Mouse (Mus musculus): ENCODE measurements around the gene Phlpp1. TPM values are rescaled to one million over a fixed set of nuclear protein-coding genes. Genes with fewer than 3 reads are reported as not detected.

The Phlpp1 gene
- polyA plus RNA-seq (2015; fragmentation: Nextera tagmentation; extraction: Ambion mirVana) = 7.2 and 8.2 TPM in 2 replicates

DNA sequence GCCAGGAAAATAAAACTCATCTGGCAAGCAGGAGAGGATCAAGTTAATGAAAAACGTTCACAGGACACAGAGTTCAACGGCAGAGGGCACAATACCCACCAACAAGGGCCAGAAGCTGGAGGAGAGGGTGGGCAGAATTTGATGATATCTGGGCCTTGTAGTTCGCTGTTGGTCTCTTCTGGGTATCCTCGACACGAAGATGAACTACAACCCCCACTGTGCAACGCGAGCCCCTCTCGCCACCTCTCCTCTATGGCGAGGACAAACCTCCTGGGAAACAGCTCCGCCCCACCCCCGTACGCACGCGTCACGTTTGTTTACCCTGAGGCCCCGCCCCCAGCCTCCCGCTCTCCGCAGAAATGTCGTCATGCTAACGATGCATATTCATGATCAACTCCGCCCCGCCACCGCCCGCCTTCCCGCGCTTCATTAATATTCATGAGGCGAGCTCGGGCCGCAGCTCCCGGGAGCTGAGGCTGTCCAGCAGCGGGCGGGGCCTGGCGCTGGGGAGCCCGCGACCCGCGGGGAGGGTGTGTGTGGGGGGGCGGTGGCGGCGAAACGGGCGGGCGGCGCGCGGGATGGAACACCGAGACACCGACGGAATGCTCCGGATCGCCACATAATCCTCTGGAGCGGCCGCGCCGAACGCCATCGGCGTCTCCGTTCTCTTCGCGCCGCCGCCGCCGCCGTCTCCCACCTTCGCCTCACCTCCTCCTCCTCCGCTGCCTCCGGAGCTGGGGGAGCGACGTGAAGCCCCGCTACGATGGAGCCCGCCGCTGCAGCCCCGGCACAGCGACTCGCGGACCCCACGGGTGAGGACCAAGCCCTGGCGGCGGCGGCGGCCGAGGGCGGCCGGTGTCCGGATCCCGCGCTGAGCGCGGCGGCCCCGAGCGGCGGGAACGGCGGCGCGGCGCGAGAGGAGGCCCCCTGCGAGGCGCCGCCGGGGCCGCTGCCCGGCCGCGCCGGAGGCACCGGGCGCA lies at the start of gene Phlpp1:
Gene Phlpp1 (plus strand): TSS at position 512 of the 980 bp plus-strand sequence.
- Histone ChIP-seq H3K9me3 (no peaks in the 10 kb centered on the region), H3K9ac (replicated peaks) (peak within 1 kb of the TSS; percentile 97), H3K4me2 (replicated peaks) (peak within 1 kb of the TSS; percentile 71), H3K27ac (peak within 1 kb of the TSS; percentile 97), H3K36me3 (no peaks in the 10 kb centered on the region), H3K4me3 (replicated peaks) (peak within 1 kb of the TSS; percentile 97), H3K4me1 (replicated peaks) (peaks cover 39% of the 10 kb centered on the region), H3K27me3 (no peaks in the 10 kb centered on the region)
- under 1% methylated on average over 67 of the region's 113 CpGs for WGBS
- ATAC-seq = peak; percentile 99

GRCm38 (mm10) chr1:106126601-106127000 lies 45.0 kb upstream of the Phlpp1 start:
- H3K9me3 ChIP-seq = no peaks in the 10 kb centered on the region
- H3K27me3 ChIP-seq = no peaks in the 10 kb centered on the region
- no peak overlapping the region for H3K27ac ChIP-seq
- no peak overlapping the region for H3K4me3 ChIP-seq (replicated peaks)
- 0 out of 2 replicates have a peak, but pooled peaks cover under 1% of the 10 kb centered on the region for H3K4me1 ChIP-seq (replicated peaks)
- H3K36me3 ChIP-seq = no peaks in the 10 kb centered on the region
- no peak overlapping the region for H3K9ac ChIP-seq (replicated peaks)
- 93% methylated on average over 3 of the region's 3 CpGs for WGBS
- ATAC-seq = no peak
- no peak overlapping the region for H3K4me2 ChIP-seq (replicated peaks)

DNA sequence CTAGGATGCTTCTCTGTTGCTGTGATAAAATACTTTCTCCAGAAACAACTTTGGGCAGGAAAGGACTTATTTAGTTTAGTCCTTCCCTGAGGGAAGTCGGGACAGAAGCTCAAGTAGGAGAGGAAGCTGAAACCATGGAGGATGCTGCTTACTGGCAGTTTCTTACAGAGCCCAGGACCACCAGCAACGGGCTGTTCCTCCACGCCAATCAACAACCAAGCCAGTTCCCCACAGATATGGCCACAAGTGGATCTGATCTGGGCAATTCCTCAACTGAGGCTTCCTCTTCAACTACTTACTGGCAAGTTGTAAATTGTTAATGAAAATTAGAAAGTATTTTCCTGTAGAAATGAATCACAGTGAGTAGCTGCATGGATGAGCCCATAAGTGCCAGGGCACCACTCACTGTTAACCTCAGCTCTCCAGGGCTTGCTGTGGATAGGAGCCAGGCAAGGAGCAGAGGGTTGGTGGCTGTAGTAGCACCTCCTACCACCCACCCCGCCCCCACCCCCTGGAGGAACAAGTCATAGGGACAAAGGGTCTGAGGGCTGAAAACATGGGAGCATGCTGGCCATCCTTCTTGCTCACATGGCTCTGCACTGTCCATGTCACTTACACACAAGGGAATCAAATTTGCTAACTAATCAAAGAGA lies 39.7 kb upstream of the Phlpp1 start:
- Histone ChIP-seq H3K9ac (replicated peaks) (no peak overlapping the region), H3K36me3 (no peaks in the 10 kb centered on the region), H3K27me3 (no peaks in the 10 kb centered on the region), H3K27ac (no peak overlapping the region), H3K9me3 (no peaks in the 10 kb centered on the region), H3K4me1 (replicated peaks) (peaks cover 9% of the 10 kb centered on the region; the same call in 1 of the 2 replicates), H3K4me2 (replicated peaks) (no peak overlapping the region), H3K4me3 (replicated peaks) (no peak overlapping the region)
- WGBS = 78% methylated on average over 4 of the region's 4 CpGs
- peak; percentile 55 for ATAC-seq

DNA sequence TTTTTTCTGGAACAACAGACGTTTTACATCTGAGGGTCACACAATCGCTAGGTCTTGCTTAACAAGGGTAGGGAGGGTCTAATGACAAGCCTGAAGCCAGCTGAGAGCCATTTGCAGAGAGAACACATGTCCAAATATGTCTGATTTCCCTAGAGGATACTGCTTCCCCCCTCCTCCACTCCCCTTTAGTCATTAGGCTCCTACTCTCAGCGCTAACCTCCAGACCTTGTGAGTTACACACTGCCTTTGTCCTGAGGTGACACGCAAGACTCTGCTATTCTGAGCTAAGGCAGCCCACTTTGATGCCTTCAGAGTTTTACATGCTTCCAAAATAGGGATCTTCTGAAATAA lies 39.2 kb upstream of the Phlpp1 start:
- Histone ChIP-seq H3K27me3 (no peaks in the 10 kb centered on the region), H3K4me1 (replicated peaks) (peaks cover 9% of the 10 kb centered on the region; the same call in 1 of the 2 replicates), H3K9me3 (no peaks in the 10 kb centered on the region), H3K4me3 (replicated peaks) (no peak overlapping the region), H3K9ac (replicated peaks) (no peak overlapping the region), H3K27ac (no peak overlapping the region), H3K36me3 (no peaks in the 10 kb centered on the region), H3K4me2 (replicated peaks) (no peak overlapping the region)
- peak; percentile 58 for ATAC-seq
- 43% methylated on average over 4 of the region's 4 CpGs for WGBS

- H3K27ac ChIP-seq = no peak overlapping the region
- 92% methylated on average over 2 of the region's 2 CpGs for WGBS
- H3K4me3 ChIP-seq (replicated peaks) = no peak overlapping the region
- no peak overlapping the region for H3K4me2 ChIP-seq (replicated peaks)
- no peaks in the 10 kb centered on the region for H3K27me3 ChIP-seq
- H3K4me1 ChIP-seq (replicated peaks) = no peaks in the 10 kb centered on the region
- no peak overlapping the region for H3K9ac ChIP-seq (replicated peaks)
- no peak for ATAC-seq
- no peaks in the 10 kb centered on the region for H3K9me3 ChIP-seq
- no peaks in the 10 kb centered on the region for H3K36me3 ChIP-seq
Observed at GRCm38 (mm10) chr1:106138691-106139090, 32.9 kb upstream of the Phlpp1 start.

- WGBS = 88% methylated on average over 1 of the region's 1 CpGs
- Histone ChIP-seq H3K9ac (replicated peaks) (no peak overlapping the region), H3K9me3 (no peaks in the 10 kb centered on the region), H3K4me3 (replicated peaks) (no peak overlapping the region), H3K27me3 (no peaks in the 10 kb centered on the region), H3K4me2 (replicated peaks) (no peak overlapping the region), H3K36me3 (no peaks in the 10 kb centered on the region), H3K27ac (no peak overlapping the region), H3K4me1 (replicated peaks) (no peaks in the 10 kb centered on the region)
- no peak for ATAC-seq
Observed at GRCm38 (mm10) chr1:106139137-106139536, 32.4 kb upstream of the Phlpp1 start.

- Histone ChIP-seq H3K4me1 (replicated peaks) (no peaks in the 10 kb centered on the region), H3K4me3 (replicated peaks) (no peak overlapping the region), H3K9ac (replicated peaks) (no peak overlapping the region), H3K27ac (no peak overlapping the region), H3K36me3 (no peaks in the 10 kb centered on the region), H3K4me2 (replicated peaks) (no peak overlapping the region), H3K27me3 (no peaks in the 10 kb centered on the region), H3K9me3 (no peaks in the 10 kb centered on the region)
- ATAC-seq = no peak
- 87% methylated on average over 1 of the region's 1 CpGs for WGBS
Observed at GRCm38 (mm10) chr1:106142010-106142409, 29.5 kb upstream of the Phlpp1 start.

GRCm38 (mm10) chr1:106144534-106144933 lies 27.0 kb upstream of the Phlpp1 start:
- no peak overlapping the region for H3K4me3 ChIP-seq (replicated peaks)
- WGBS = 92% methylated on average over 2 of the region's 2 CpGs
- no peaks in the 10 kb centered on the region for H3K27me3 ChIP-seq
- H3K9me3 ChIP-seq = no peaks in the 10 kb centered on the region
- ATAC-seq = no peak
- no peak overlapping the region for H3K9ac ChIP-seq (replicated peaks)
- H3K27ac ChIP-seq = no peak overlapping the region
- peaks cover 12% of the 10 kb centered on the region for H3K4me1 ChIP-seq (replicated peaks)
- H3K4me2 ChIP-seq (replicated peaks) = no peak overlapping the region
- H3K36me3 ChIP-seq = no peaks in the 10 kb centered on the region

DNA sequence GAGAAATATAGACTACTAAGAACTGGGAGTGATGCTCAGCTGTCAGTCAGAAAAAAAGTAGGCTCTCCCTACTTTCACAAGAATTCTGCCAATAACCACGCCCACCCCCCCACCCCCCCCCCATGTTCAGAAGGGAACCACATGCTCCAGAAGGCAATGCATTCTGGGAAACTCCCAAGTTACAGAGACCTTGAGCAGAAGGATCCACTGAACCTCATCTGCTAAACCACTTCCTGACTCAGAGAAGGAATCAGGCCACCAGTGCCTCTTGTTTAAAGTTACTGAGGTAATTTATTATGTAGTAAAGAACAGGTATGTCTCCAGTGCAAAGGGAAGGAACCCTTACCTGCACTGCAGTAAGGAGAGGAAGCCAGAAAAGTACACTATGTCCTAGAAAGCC lies 26.5 kb upstream of the Phlpp1 start:
- no peak overlapping the region for H3K4me2 ChIP-seq (replicated peaks)
- peaks cover 12% of the 10 kb centered on the region for H3K4me1 ChIP-seq (replicated peaks)
- H3K4me3 ChIP-seq (replicated peaks) = no peak overlapping the region
- H3K9me3 ChIP-seq = no peaks in the 10 kb centered on the region
- H3K27ac ChIP-seq = no peak overlapping the region
- H3K27me3 ChIP-seq = no peaks in the 10 kb centered on the region
- 61% methylated on average over 1 of the region's 1 CpGs for WGBS
- no peak for ATAC-seq
- H3K36me3 ChIP-seq = no peaks in the 10 kb centered on the region
- H3K9ac ChIP-seq (replicated peaks) = no peak overlapping the region

DNA sequence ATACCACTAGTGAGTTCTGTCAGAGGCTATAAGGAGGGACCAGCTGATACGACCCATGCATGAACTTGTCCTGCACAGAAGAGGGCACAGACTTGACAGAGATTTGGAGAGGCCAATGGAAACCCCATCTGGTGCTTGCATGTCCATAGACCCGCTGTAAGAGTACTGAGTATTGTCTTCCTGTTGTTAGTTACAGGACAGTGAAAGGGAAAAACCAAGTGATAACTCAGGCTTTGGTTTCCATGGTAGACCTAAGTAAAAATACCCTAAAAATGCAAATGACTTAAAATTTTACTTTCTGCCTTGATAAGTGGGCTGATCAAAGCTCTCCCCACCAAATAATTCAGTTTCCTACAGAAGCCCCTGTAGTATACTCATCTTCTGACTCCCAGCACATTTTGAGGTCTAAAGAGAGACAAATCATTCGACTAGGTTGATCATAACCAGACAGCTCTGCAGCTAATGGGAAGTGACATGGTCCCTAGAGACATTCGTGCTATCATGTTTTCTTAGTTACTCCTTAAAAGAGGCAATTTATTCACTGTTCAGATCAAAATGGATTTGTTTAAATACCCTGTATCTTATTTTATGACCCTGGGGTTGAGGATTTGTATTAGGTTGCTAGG lies 25.9 kb upstream of the Phlpp1 start:
- no peaks in the 10 kb centered on the region for H3K27me3 ChIP-seq
- no peak overlapping the region for H3K4me3 ChIP-seq (replicated peaks)
- no peaks in the 10 kb centered on the region for H3K36me3 ChIP-seq
- ATAC-seq = no peak
- no peak overlapping the region for H3K27ac ChIP-seq
- H3K4me1 ChIP-seq (replicated peaks) = peaks cover 12% of the 10 kb centered on the region
- H3K9me3 ChIP-seq = no peaks in the 10 kb centered on the region
- H3K9ac ChIP-seq (replicated peaks) = no peak overlapping the region
- no peak overlapping the region for H3K4me2 ChIP-seq (replicated peaks)
- WGBS = 83% methylated on average over 4 of the region's 4 CpGs

- Histone ChIP-seq H3K4me2 (replicated peaks) (no peak overlapping the region), H3K9me3 (no peaks in the 10 kb centered on the region), H3K36me3 (no peaks in the 10 kb centered on the region), H3K9ac (replicated peaks) (no peak overlapping the region), H3K27me3 (no peaks in the 10 kb centered on the region), H3K4me3 (replicated peaks) (no peak overlapping the region), H3K4me1 (replicated peaks) (peaks cover 12% of the 10 kb centered on the region), H3K27ac (peak overlapping the region; percentile 35)
- peak; percentile 67 for ATAC-seq
- 36% methylated on average over 17 of the region's 17 CpGs for WGBS
Observed at GRCm38 (mm10) chr1:106148386-106149380, 22.9 kb upstream of the Phlpp1 start.

Measured in midbrain, embryonic 13.5 days (tissue).